7 mouse cellular contexts compared by ENCODE assay signal in the genomic region with DNA sequence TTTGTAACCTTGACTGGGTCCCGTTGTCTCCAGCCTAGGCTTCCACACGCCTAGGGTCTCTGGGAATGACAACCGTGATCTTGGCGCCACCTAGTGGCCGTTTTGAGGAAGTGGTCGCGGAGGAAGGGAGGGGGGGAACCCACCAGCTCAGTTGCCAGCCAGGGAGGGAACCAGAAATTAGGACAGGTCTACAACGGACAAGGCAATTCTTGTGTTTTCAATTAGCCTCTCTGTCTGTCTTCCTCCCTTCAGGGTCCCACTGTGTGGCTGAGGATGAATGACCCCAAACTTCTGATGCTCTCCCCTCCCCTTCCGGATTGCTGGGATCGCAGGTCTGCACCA. TPM values are rescaled to one million over a fixed set of nuclear protein-coding genes. Genes with fewer than 3 reads are reported as not detected.
DNase-seq lines count a peak whose midpoint lies in the region; ATAC-seq and TF ChIP-seq lines count a peak whose summit lies in the region.

No protein-coding gene starts in this region.

- no peak; the same call in none of the 2 replicates for TF ChIP-seq CTCF in gastrocnemius, adult 2 months (IDR thresholded peaks at IDR 0.05)
- peak; percentile 98 for TF ChIP-seq CTCF in left cerebral cortex, adult 2 months (IDR thresholded peaks at IDR 0.05)

- H3K9ac ChIP-seq in hindbrain, embryonic 16.5 days (ENCODE audit: low read depth, low read length) = no peak overlapping the region
- H3K9ac ChIP-seq in midbrain, embryonic 11.5 days (ENCODE audit: low read length) = no peak overlapping the region

- H3K4me3 ChIP-seq in gastrocnemius, adult 2 months = no peak overlapping the region
- H3K4me3 ChIP-seq in hindbrain, embryonic 16.5 days (ENCODE audit: low read length) = no peak overlapping the region
- H3K4me3 ChIP-seq in left cerebral cortex, adult 2 months = no peak overlapping the region
- H3K4me3 ChIP-seq in midbrain, embryonic 11.5 days (ENCODE audit: low read depth, low read length) = no peak overlapping the region

- no peaks in the 10 kb centered on the region for H3K36me3 ChIP-seq in hindbrain, embryonic 16.5 days (ENCODE audit: control insufficient read depth, insufficient read depth, low read length)
- H3K36me3 ChIP-seq in midbrain, embryonic 11.5 days (ENCODE audit: control insufficient read depth, insufficient read depth, low read length) = no peaks in the 10 kb centered on the region

- peak; percentile 83 for ATAC-seq in hindbrain, embryonic 16.5 days
- ATAC-seq in midbrain, embryonic 11.5 days (ENCODE audit: low FRiP score) = peak; percentile 85

- peak; percentile 84 for DNase-seq in adipocyte (ENCODE audit: low spot score)
- DNase-seq in cerebellum, postnatal 25 days = peak; percentile 69 to 79
- DNase-seq in gastrocnemius, adult 2 months = peak; percentile 73
- DNase-seq in left cerebral cortex, adult 2 months (ENCODE audit: extremely low spot score in 1 of 2, low spot score in 2 of 2) = peak; percentile 66 to 75
- peak; percentile 96 for DNase-seq in midbrain, embryonic 11.5 days (ENCODE audit: low spot score, missing footprints)
- peak; percentile 83 for DNase-seq in right cerebral cortex, postnatal 4 days

- H3K27ac ChIP-seq in gastrocnemius, adult 2 months = no peak overlapping the region
- H3K27ac ChIP-seq in hindbrain, embryonic 16.5 days (ENCODE audit: low read depth, low read length) = no peak overlapping the region
- H3K27ac ChIP-seq in left cerebral cortex, adult 2 months = no peak overlapping the region
- H3K27ac ChIP-seq in midbrain, embryonic 11.5 days (ENCODE audit: low read depth, low read length) = no peak overlapping the region

- 19% methylated on average over 10 of the region's 10 CpGs for WGBS in hindbrain, embryonic 16.5 days
- WGBS in midbrain, embryonic 11.5 days = 17% methylated on average over 10 of the region's 10 CpGs

- intact Hi-C loops in gastrocnemius, adult 2 months (cut with DNase I) = loop anchor here (1.0 to 10.0 kb wide), 3 partner anchors 69 to 252 kb away; no protein-coding TSS in a partner anchor
- intact Hi-C loops in left cerebral cortex, adult 2 months (cut with DNase I) = loop anchor here (5.0 to 10.0 kb wide), 2 partner anchors 109 to 252 kb away; no protein-coding TSS in a partner anchor

- H3K4me2 ChIP-seq in hindbrain, embryonic 16.5 days (ENCODE audit: low read length) = no peak overlapping the region
- H3K4me2 ChIP-seq in midbrain, embryonic 11.5 days = no peak overlapping the region

- no peaks in the 10 kb centered on the region for H3K27me3 ChIP-seq in hindbrain, embryonic 16.5 days (replicated peaks; ENCODE audit: control insufficient read depth, insufficient read depth, low read length)
- H3K27me3 ChIP-seq in midbrain, embryonic 11.5 days (ENCODE audit: control insufficient read depth, insufficient read depth, low read length) = no peaks in the 10 kb centered on the region

- H3K4me1 ChIP-seq in hindbrain, embryonic 16.5 days (ENCODE audit: control insufficient read depth, insufficient read depth, low read depth, low read length) = peaks cover 3% of the 10 kb centered on the region; the same call in 1 of the 2 replicates
- H3K4me1 ChIP-seq in midbrain, embryonic 11.5 days (ENCODE audit: control insufficient read depth, insufficient read depth, low read length) = no peaks in the 10 kb centered on the region

- no peaks in the 10 kb centered on the region for H3K9me3 ChIP-seq in hindbrain, embryonic 16.5 days (ENCODE audit: control insufficient read depth, low read length)
- H3K9me3 ChIP-seq in midbrain, embryonic 11.5 days (ENCODE audit: control insufficient read depth, low read length) = no peaks in the 10 kb centered on the region

RNA-seq across cellular contexts. Expression of a gene that starts 1.4 kb away (rescaled TPM):
- 10 to 100 TPM in 1 of 2 experiments, 1 to 10 TPM in 1; 5.2 to 11.4 TPM for total RNA-seq in gastrocnemius, adult 2 months (2021)
- polyA plus RNA-seq in hindbrain, embryonic 16.5 days (2015; fragmentation: Nextera tagmentation; extraction: Ambion mirVana) = 24.0 and 27.7 TPM in 2 replicates
- total RNA-seq in left cerebral cortex, adult 2 months (2021) = 10 to 100 TPM; 58.4 to 61.5 TPM
- polyA plus RNA-seq in midbrain, embryonic 11.5 days (2014; fragmentation: Nextera tagmentation; extraction: Ambion mirVana) = 2.3 and 3.6 TPM in 2 replicates

Comparison
In these comparisons a context has a peak if more than half of its experiments do, and no peak if none do; other contexts are left out.
1. RNA of a gene that starts 1.4 kb away (total RNA-seq): 58.4 to 61.5 TPM in left cerebral cortex, adult 2 months; 5.2 to 11.4 TPM in gastrocnemius, adult 2 months; every median in the first group is over 4 times any median in the second.
2. Peak in every context shown above with its lines, with median percentiles within 50 percentile points of each other: DNase-seq.